12 mouse cellular contexts compared by ENCODE assay signal in the genomic region with DNA sequence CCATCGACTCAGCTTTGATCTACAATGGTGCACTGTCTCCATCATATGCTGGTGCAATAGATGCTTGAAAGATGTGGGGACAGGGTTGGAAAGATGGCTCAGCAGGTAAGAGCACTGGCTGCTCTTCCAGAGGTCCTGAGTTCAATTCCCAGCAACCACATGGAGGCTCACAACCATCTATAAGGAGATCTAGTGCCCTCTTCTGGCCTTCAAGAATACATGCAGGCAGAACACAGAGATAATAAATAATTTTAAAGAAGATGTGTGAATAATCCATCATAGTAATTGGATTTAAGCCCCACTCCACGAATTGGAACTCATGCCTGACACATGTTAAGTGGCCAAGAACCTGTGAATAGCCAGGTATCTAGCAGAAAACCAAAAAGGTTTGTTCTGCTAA.
"Had no signal": no experiment of that assay in that cellular context is flagged by ENCODE, and none has a peak within 500 bp of the region (broad histone marks: within the 10 kb centered on the region; RNA-seq: fewer than 3 reads in every experiment).

No protein-coding gene starts in this region.

- H3K27ac ChIP-seq: limb, embryonic 13.5 days; liver, embryonic 12.5 days; midbrain, embryonic 13.5 days had no signal

- H3K9ac ChIP-seq: limb, embryonic 13.5 days; liver, embryonic 12.5 days; midbrain, embryonic 13.5 days had no signal

- H3K36me3 ChIP-seq: limb, embryonic 13.5 days; liver, embryonic 12.5 days; midbrain, embryonic 13.5 days had no signal

- H3K9me3 ChIP-seq: liver, embryonic 12.5 days had no signal

- ATAC-seq: intestine, embryonic 16.5 days; liver, embryonic 12.5 days; midbrain, embryonic 13.5 days had no signal

- H3K27me3 ChIP-seq: limb, embryonic 13.5 days; liver, embryonic 12.5 days; midbrain, embryonic 13.5 days had no signal

- H3K4me1 ChIP-seq: limb, embryonic 13.5 days; liver, embryonic 12.5 days; midbrain, embryonic 13.5 days had no signal

- H3K4me3 ChIP-seq: limb, embryonic 13.5 days; liver, embryonic 12.5 days; midbrain, embryonic 13.5 days had no signal

- DNase-seq: kidney, adult 9 months; kidney, postnatal 10 days; kidney, postnatal 4 days; left cerebral cortex, postnatal 4 days; lung, adult 18-20 months; right cerebral cortex, adult 18-20 months; thymus, adult 18-20 months; thymus, postnatal 14 days had no signal

- H3K4me2 ChIP-seq: limb, embryonic 13.5 days; liver, embryonic 12.5 days; midbrain, embryonic 13.5 days had no signal
